Mouse (Mus musculus): ENCODE data around the gene Trpc7. TPM values are rescaled to one million over a fixed set of nuclear protein-coding genes. Genes with fewer than 3 reads are reported as not detected.

Trpc7 gene
- not detected for total RNA-seq (2022)

- DNase-seq (ENCODE audit: low spot score in 2 of 2): no peak
Measured at GRCm38 (mm10) chr13:56895893-56896292, at the start of gene Trpc7. Trpc7 (minus strand) TSS chr13:56895993.

GRCm38 (mm10) chr13:56939261-56939660 lies 43.5 kb upstream of the Trpc7 start:
- no peak for DNase-seq (ENCODE audit: low spot score in 2 of 2)

- no peak for DNase-seq (ENCODE audit: low spot score in 2 of 2)
Measured at GRCm38 (mm10) chr13:56933832-56934510, 38.2 kb upstream of the Trpc7 start.

GRCm38 (mm10) chr13:56930421-56930820 lies 34.6 kb upstream of the Trpc7 start:
- no peak for DNase-seq (ENCODE audit: low spot score in 2 of 2)

GRCm38 (mm10) chr13:56922976-56923375 lies 27.2 kb upstream of the Trpc7 start:
- DNase-seq (ENCODE audit: low spot score in 2 of 2): no peak

GRCm38 (mm10) chr13:56921251-56921650 lies 25.5 kb upstream of the Trpc7 start:
- no peak for DNase-seq (ENCODE audit: low spot score in 2 of 2)

- no peak for DNase-seq (ENCODE audit: low spot score in 2 of 2)
Measured at GRCm38 (mm10) chr13:56914721-56915120, 18.9 kb upstream of the Trpc7 start.

DNA sequence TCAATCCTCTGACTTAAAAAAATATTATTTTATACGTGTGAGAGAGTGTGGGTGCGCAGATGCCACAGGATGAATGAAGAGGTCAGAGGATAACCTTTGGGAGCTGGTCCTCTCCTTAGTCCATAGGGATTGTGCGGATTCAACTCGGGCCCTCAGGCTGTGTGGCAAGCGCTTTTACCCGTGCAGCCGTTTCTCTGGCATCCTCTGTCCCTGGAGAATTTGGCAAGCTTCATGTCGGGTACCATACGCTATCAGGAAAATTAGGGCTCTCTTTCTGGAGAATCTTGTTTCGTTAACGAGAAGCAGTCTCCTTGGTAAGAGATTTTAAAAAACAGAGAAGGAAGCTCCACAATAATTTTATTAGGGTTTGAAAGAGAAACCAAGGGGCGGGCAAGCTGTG lies 15.3 kb upstream of the Trpc7 start:
- no peak for DNase-seq (ENCODE audit: low spot score in 2 of 2)

DNA sequence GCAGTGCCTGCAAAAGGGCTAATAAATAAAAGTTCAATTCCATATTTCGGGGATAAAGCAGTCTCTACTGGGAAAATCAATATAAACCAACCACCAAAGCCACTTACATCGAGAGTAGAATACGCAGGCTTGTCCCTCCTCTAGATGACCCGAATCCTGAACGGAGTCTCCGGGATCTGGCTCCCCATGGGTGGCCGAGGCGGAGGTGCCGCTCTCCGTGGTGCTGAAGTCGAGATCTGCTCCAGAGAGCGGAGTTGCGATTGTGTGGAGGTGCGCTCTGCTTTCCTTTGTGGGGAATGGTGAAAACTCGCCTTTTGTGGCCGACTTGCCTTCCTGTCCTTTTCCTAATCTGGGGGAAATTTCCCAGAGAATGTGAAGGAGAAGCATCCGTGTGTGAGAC lies 407 bp downstream of the Trpc7 start:
- no peak for DNase-seq (ENCODE audit: low spot score in 2 of 2)

GRCm38 (mm10) chr13:56894543-56894942 lies 1.2 kb downstream of the Trpc7 start:
- no peak for DNase-seq (ENCODE audit: low spot score in 2 of 2)

- DNase-seq (ENCODE audit: low spot score in 2 of 2): no peak
Measured at GRCm38 (mm10) chr13:56889888-56890287, 5.9 kb downstream of the Trpc7 start.

GRCm38 (mm10) chr13:56882931-56883330 lies 12.9 kb downstream of the Trpc7 start:
- no peak for DNase-seq (ENCODE audit: low spot score in 2 of 2)

GRCm38 (mm10) chr13:56864567-56864966 lies 31.2 kb downstream of the Trpc7 start:
- DNase-seq (ENCODE audit: low spot score in 2 of 2): no peak

- DNase-seq (ENCODE audit: low spot score in 2 of 2): no peak
Measured at GRCm38 (mm10) chr13:56862011-56862410, 33.8 kb downstream of the Trpc7 start.

GRCm38 (mm10) chr13:56854506-56854905 lies 41.3 kb downstream of the Trpc7 start:
- no peak for DNase-seq (ENCODE audit: low spot score in 2 of 2)

DNA sequence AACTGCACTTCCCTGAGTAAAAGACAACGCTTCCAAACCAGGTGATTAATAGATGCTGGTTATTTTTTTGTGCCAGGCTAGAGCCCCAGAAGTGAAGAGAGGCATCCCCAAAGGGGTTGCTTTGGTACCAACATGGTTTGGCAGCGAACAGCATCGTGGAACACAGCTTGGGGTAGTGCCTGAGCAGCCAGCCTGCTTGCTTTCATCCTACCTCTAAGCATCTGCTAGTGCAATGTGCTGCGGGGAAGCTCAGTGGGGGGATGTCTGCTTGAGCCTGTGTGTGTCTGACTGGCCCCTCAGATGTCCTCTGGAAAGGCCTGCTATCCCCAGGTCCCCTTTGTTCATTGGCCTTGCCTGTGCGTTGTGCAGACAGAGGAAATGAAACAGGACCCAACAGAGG lies 42.4 kb downstream of the Trpc7 start:
- DNase-seq (ENCODE audit: low spot score in 2 of 2): no peak

- no peak for DNase-seq (ENCODE audit: low spot score in 2 of 2)
Measured at GRCm38 (mm10) chr13:56845866-56846265, 49.9 kb downstream of the Trpc7 start.

DNA sequence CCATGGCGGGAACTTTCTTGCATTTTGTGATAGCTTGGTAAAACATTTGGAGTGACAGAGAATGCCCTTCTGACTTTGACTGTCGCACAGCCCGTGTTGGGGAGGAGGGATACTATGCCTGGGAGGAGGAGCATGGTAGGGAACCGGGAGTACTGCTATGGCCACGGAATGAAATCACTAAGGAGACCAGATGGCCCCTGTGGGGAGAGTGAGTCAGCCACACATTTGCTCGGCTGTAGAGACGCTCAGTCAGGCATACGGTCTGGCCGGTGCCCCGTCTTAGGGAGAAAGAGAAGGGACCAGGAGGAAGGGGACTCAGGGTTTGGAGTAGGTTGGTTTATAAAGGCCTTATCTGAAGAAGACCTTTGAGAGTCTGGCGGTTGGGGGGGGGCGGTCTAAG lies 80.3 kb downstream of the Trpc7 start:
- no peak for DNase-seq (ENCODE audit: low spot score in 2 of 2)

GRCm38 (mm10) chr13:56806776-56807490 lies 88.9 kb downstream of the Trpc7 start:
- DNase-seq (ENCODE audit: low spot score in 2 of 2): peak; percentile 68 to 70

- no peak for DNase-seq (ENCODE audit: low spot score in 2 of 2)
Measured at GRCm38 (mm10) chr13:56805131-56805530, 90.7 kb downstream of the Trpc7 start.

DNA sequence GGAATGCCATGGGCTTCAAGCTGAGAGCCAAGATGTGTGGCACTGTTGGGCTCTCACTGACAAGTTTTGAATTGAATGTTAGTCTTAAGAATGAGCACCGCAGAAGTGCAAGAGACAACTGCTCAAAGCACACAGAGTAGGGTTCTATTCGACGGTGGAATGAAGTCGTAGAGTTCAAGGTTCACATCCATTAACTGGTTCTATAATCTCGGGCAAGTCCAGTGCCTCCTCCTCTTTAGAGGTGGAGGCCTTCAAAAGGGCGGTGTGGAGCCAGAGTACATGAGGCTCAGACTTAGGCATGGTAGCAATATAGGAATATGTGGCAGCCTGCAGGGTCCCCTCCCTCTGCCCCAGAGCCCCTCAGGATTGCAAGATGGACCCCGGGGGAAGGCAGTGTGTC lies 98.3 kb downstream of the Trpc7 start:
- no peak for DNase-seq (ENCODE audit: low spot score in 2 of 2)

DNA sequence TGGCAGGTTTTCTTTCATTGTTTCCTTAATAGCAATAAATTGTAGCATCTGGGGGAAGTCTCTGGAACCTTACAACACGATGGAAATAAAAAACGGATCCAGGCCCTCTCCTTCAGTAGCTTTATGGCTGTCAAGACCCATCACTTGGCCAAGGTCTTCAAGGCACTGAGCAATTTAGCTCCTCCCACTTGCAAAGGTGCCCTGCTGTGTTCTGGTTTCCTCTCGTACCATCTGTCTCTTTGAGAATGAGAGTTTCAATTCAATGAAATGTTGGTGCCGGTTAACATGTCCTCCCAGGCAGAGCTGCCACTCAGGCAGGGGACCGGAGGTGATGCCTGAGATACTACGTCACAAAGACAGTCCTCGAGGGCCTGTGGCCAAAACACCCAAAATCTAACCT lies 100.3 kb downstream of the Trpc7 start:
- DNase-seq (ENCODE audit: low spot score in 2 of 2): no peak

- DNase-seq (ENCODE audit: low spot score in 2 of 2): no peak
Measured at GRCm38 (mm10) chr13:56794441-56794840, 101.4 kb downstream of the Trpc7 start.
